Mouse (Mus musculus) thymus, adult 2 months (tissue): ENCODE measurements at regions not wholly inside any gene's neighbourhood (a gene's known extent, or its start where the extent isn't known, plus 50 kb on each side); places are given as distances from the start of the nearest gene placed in this dataset.

Experiments
- CTCF ChIP-seq: fragments of 200-500 bp; IDR thresholded peaks from 2 replicates; pipeline ENCODE4 v1.5.1; 2012; ENCODE audit warnings: mild to moderate bottlenecking, control low read depth, low read length, moderate library complexity, borderline replicate concordance; ENCODE audit not compliant: control insufficient read depth, poor library complexity, insufficient read depth; ENCODE audit errors: extremely low read depth
- POLR2A ChIP-seq: fragments of 200-500 bp; IDR thresholded peaks from 2 replicates; pipeline ENCODE4 v1.6.1; 2012; ENCODE audit warnings: mild to moderate bottlenecking, low read length, control low read depth, moderate library complexity; ENCODE audit not compliant: control insufficient read depth, poor library complexity, insufficient read depth; ENCODE audit errors: extremely low read depth

DNA sequence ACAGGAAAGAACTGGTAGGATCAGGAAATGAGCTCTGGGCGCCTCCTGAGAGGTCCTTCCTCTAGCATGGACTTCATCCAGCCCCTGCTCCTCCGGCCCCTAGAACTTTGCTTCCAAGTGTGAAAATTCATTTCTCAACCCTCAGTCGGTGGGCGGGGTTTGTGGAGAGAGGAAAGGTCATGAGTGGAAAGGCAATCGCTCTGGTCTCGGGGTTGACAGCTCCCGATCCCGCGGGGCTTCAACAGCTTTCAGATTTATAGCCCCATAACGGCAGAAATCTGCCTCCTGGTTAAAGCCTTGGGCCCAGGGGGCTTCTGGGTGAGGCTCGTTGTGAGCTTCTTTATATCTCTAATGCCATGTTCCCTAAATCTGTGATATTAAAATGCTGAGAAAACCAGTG is 184.2 kb upstream of the Spaca1 start:
- no peak for TF ChIP-seq CTCF
- TF ChIP-seq POLR2A = no peak
